Mouse (Mus musculus) brain, embryonic 14.5 days (tissue): ENCODE measurements around the gene Gm3233.
"Not testable (repeated sequence)": the region's sequence is repeated elsewhere in the genome, so short reads cannot be mapped to it uniquely, and the experiment has no call there.

Source experiments
- CTCF ChIP-seq: fragments of 200-500 bp; IDR thresholded peaks from 2 replicates; pipeline ENCODE4 v1.5.1; 2012; ENCODE audit warnings: inconsistent platforms, mild to moderate bottlenecking, moderate library complexity, borderline replicate concordance; ENCODE audit not compliant: insufficient read depth, insufficient read length; ENCODE audit errors: extremely low read depth
- POLR2A ChIP-seq: fragments of 200-500 bp; IDR thresholded peaks from 2 replicates; pipeline ENCODE4 v1.6.1; 2012; ENCODE audit warnings: mild to moderate bottlenecking, inconsistent platforms, borderline replicate concordance; ENCODE audit not compliant: poor library complexity, insufficient read depth, insufficient read length, severe bottlenecking; ENCODE audit errors: extremely low read depth

GRCm38 (mm10) chr10:77772142-77772541 is 12.7 kb upstream of the Gm3233 start:
- TF ChIP-seq CTCF, POLR2A: not testable (repeated sequence)
